Mouse (Mus musculus) left cerebral cortex, adult 11 months (tissue): ENCODE data around the gene B020004J07Rik.
"Not testable (repeated sequence)": the region's sequence is repeated elsewhere in the genome, so short reads cannot be mapped to it uniquely, and the experiment has no call there.

Experiments
- DNase-seq: peaks from one replicate; pipeline ENCODE4 v3.0.0; 2022; ENCODE audit warnings: low spot score

B020004J07Rik gene

GRCm38 (mm10) chr4:101843923-101844322 is at the start of gene B020004J07Rik:
Gene B020004J07Rik, minus strand, starts transcription at chr4:101844023.
- DNase-seq: not testable (repeated sequence)

GRCm38 (mm10) chr4:101889377-101889776 is 45.6 kb upstream of the B020004J07Rik start:
- DNase-seq: no peak

GRCm38 (mm10) chr4:101883641-101884040 is 39.8 kb upstream of the B020004J07Rik start:
- no peak for DNase-seq

GRCm38 (mm10) chr4:101875687-101876086 is 31.9 kb upstream of the B020004J07Rik start:
- not testable (repeated sequence) for DNase-seq

GRCm38 (mm10) chr4:101872031-101872430 is 28.2 kb upstream of the B020004J07Rik start:
- not testable (repeated sequence) for DNase-seq

GRCm38 (mm10) chr4:101862289-101862688 is 18.5 kb upstream of the B020004J07Rik start:
- DNase-seq: no peak

GRCm38 (mm10) chr4:101860873-101861272 is 17.1 kb upstream of the B020004J07Rik start:
- DNase-seq: peak; percentile 28

GRCm38 (mm10) chr4:101850908-101851307 is 7.1 kb upstream of the B020004J07Rik start:
- no peak for DNase-seq
